Mouse (Mus musculus) small intestine, adult 2 months (tissue): Measurements from ENCODE around the gene Gm45753. TPM values are rescaled to one million over a fixed set of nuclear protein-coding genes. Genes with fewer than 3 reads are reported as not detected.
A peak's percentile ranks its signal among the peaks of the same experiment; 100 is the strongest.

Experiments
- H3K27ac ChIP-seq: fragments of 200-500 bp; 2 replicates; pipeline ENCODE4 v1.5.1; 2012; ENCODE audit warnings: low read depth, low read length, control low read depth, inconsistent platforms; ENCODE audit not compliant: insufficient read depth
- H3K27me3 ChIP-seq: fragments of 200-500 bp; 2 replicates; pipeline ENCODE4 v1.6.1; 2012; ENCODE audit warnings: mild to moderate bottlenecking, moderate library complexity, low read length, inconsistent platforms; ENCODE audit not compliant: control insufficient read depth, insufficient read depth
- H3K36me3 ChIP-seq: fragments of 200-500 bp; 2 replicates; pipeline ENCODE4 v1.6.1; 2012; ENCODE audit warnings: mild to moderate bottlenecking, low read length, control low read depth, inconsistent platforms; ENCODE audit not compliant: control insufficient read depth, insufficient read depth
- H3K4me1 ChIP-seq: fragments of 200-500 bp; 2 replicates; pipeline ENCODE4 v1.6.1; 2012; ENCODE audit warnings: low read length, inconsistent platforms, mixed read lengths; ENCODE audit not compliant: control insufficient read depth, insufficient read depth, insufficient read length
- H3K4me3 ChIP-seq: fragments of 200-500 bp; 2 replicates; pipeline ENCODE4 v1.5.1; 2012; ENCODE audit warnings: low read depth, mild to moderate bottlenecking, control low read depth, inconsistent platforms, low read length, moderate library complexity
- CTCF ChIP-seq: fragments of 200-500 bp; IDR thresholded peaks from 2 replicates; pipeline ENCODE4 v1.5.1; 2012; ENCODE audit warnings: low read depth, mild to moderate bottlenecking, control low read depth, inconsistent platforms, low read length, moderate library complexity, mixed read lengths; ENCODE audit not compliant: insufficient replicate concordance, insufficient read length; ENCODE audit errors: extremely low read depth
- POLR2A ChIP-seq: fragments of 200-500 bp; IDR thresholded peaks from 2 replicates; pipeline ENCODE4 v1.6.1; 2012; ENCODE audit warnings: low read depth, mild to moderate bottlenecking, control low read depth, inconsistent platforms, low read length, moderate library complexity
- WGBS: fragments of 180-500 bp; shearing (Covaris S2); methylation state at CpG from one replicate; pipeline ENCODE4 v1.1.7; 2018; 5-methylcytosine and 5-hydroxymethylcytosine counted together
- polyA plus RNA-seq: library from polyadenylated mRNA; depleted of rRNA; stranded (reverse); fragments of >200 nt; gene quantifications from 2 replicates; pipeline ENCODE4 v1.2.3, GENCODE M21; 2012; rRNA removed

Gm45753 gene
- polyA plus RNA-seq, 1 experiment: not detected

DNA sequence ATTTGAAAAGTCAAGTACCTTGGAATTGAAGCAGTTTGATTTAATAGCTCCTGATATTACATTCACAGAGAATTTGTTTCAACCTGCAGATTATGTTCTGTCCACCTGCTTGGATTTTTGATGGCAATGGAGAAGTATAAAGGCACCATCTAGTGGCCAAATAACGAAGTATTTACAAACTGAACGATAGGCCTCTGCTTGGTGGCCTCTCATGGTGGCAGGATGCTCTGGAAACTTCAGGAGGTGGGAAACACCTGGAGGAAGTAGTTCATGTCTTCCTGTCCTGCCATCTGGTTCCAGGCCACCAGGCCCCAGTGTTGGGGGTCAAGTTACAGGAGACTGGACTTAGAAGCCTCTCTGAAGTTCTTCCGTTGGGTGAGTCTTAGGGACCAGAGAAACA is 70.0 kb downstream of the Gm45753 start:
- no peak overlapping the region for H3K4me3 ChIP-seq
- WGBS: 33% methylated on average over 3 of the region's 3 CpGs
- H3K27me3 ChIP-seq: no peaks in the 10 kb centered on the region
- no peaks in the 10 kb centered on the region for H3K36me3 ChIP-seq
- H3K27ac ChIP-seq: no peak overlapping the region
- H3K4me1 ChIP-seq: peaks cover 4% of the 10 kb centered on the region
- peak; percentile 44; the same call in 1 of the 2 replicates for TF ChIP-seq CTCF
- TF ChIP-seq POLR2A: no peak

DNA sequence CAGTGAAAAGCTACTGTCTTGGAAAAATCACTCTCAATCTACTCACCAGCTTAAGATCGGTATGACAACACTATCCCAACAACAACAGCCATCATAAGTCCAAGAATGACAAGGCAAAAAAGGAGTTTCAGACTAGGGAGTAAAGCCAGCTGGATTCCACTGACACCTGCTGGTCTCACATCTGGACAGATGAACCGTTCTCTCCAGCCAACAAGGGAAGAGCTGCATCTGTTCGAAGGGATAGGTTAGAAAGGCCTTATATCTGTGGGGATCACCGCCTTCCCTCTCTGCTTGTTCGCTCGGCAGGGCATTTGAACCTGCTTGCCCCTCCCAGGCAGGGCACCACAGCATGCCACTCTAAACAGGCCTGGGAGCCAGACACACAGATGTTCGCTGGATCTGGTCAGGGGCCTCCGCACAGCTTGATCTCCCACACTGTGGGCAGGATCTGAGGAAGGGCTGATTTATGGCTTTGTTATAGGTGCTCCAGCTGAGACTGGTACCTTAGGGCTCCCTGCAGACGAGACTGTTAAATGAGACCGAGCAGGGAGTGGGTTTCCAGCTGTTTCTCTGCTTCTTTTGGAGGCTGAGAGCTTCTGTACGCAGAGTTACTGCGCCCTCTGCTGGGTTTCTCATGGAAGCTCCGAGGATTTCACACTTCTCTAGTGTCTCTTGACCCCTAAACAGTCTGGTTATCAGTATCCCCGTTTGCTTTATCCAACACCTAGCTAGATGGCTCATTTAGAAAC is 71.9 kb downstream of the Gm45753 start:
- 36% methylated on average over 14 of the region's 14 CpGs for WGBS
- Histone ChIP-seq H3K4me1 (peaks cover 4% of the 10 kb centered on the region), H3K4me3 (no peak overlapping the region), H3K36me3 (no peaks in the 10 kb centered on the region), H3K27me3 (no peaks in the 10 kb centered on the region), H3K27ac (no peak overlapping the region)
- TF ChIP-seq CTCF (peak; percentile 57; the same call in 1 of the 2 replicates), POLR2A (no peak)

DNA sequence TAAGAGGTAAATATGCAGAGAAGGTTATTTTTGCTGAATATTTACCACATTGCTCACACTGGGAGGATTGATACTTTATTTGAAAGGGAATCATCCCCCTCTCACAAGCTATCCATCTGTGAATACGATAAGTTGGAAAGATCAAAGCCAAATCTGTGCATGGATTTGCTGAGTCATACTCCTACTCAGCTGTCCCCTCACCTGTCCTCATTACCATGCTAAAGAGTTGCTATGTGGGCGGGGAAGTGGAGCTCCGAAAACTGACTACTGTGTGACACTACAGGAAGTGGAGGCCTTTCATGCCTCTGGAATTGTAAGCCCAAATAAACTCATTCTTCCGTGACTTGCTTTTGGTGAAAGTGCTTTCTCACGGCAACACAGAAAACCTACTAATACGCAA is 73.0 kb downstream of the Gm45753 start:
- no peak overlapping the region for H3K4me3 ChIP-seq
- no peak overlapping the region for H3K27ac ChIP-seq
- H3K4me1 ChIP-seq: peaks cover 4% of the 10 kb centered on the region
- whole genome bisulfite sequencing: 81% methylated on average over 6 of the region's 6 CpGs
- H3K27me3 ChIP-seq: no peaks in the 10 kb centered on the region
- no peaks in the 10 kb centered on the region for H3K36me3 ChIP-seq
- TF ChIP-seq POLR2A (no peak), CTCF (no peak)

DNA sequence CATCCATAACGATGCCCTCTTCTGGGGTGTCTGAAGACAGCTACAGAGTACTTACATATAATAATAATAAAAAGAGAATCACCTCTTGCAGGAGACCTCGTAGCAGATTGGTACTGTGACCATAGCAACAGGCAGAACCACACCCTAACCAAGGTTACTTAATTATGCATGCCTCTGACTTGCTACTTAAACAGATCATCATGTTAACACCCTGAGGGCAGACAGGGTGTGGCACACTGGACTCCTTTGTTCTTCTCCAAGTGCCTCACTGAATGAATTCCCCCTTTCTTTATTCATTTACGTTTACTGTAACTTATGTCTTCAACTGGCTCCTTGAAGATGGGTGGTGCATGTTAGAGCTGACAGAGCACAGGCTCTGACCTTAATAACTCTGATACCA is 75.0 kb downstream of the Gm45753 start:
- Histone ChIP-seq H3K27me3 (no peaks in the 10 kb centered on the region), H3K36me3 (no peaks in the 10 kb centered on the region), H3K4me3 (no peak overlapping the region), H3K27ac (no peak overlapping the region), H3K4me1 (no peaks in the 10 kb centered on the region)
- WGBS: 40% methylated on average over 3 of the region's 3 CpGs
- no peak for TF ChIP-seq CTCF
- no peak for TF ChIP-seq POLR2A

Other genes with a start within 250 kb of the Gm45753 start
- 0.20 TPM in 1 of 2 replicates, not detected in the other for gene Mtnr1a, start 239.3 kb downstream of the Gm45753 start, polyA plus RNA-seq
- gene F11, start 46.4 kb downstream of the Gm45753 start, polyA plus RNA-seq: not detected in 2 replicates
- gene Klkb1, start 13.6 kb downstream of the Gm45753 start, polyA plus RNA-seq: 0.01 and 0.25 TPM in 2 replicates
- gene Cyp4v3, start 24.8 kb upstream of the Gm45753 start, polyA plus RNA-seq: 6.4 and 37.4 TPM in 2 replicates
- gene Fam149a, start 73.8 kb upstream of the Gm45753 start, polyA plus RNA-seq: 1.7 and 3.1 TPM in 2 replicates
- 1.6 and 3.5 TPM in 2 replicates for gene Tlr3, start 102.6 kb upstream of the Gm45753 start, polyA plus RNA-seq
- gene Sorbs2, start 199.3 kb upstream of the Gm45753 start, polyA plus RNA-seq: 5.1 and 5.7 TPM in 2 replicates